Mouse (Mus musculus): ENCODE measurements around the gene Acsm1. TPM values are rescaled to one million over a fixed set of nuclear protein-coding genes. Genes with fewer than 3 reads are reported as not detected.

Gene Acsm1
- total RNA-seq, 2 experiments from 2014 or later: not detected

- no peak for ATAC-seq (replicated peaks; ENCODE audit: poor library complexity)
Measured at GRCm38 (mm10) chr7:119670395-119670794, 63.6 kb downstream of the Acsm1 start.

GRCm38 (mm10) chr7:119670925-119671324 is 64.1 kb downstream of the Acsm1 start:
- no peak; the same call in 1 of the 2 replicates for ATAC-seq (replicated peaks; ENCODE audit: poor library complexity)

GRCm38 (mm10) chr7:119673465-119673864 is 66.6 kb downstream of the Acsm1 start:
- ATAC-seq (replicated peaks; ENCODE audit: poor library complexity): peak; percentile 98

- no peak for ATAC-seq (replicated peaks; ENCODE audit: poor library complexity)
Measured at GRCm38 (mm10) chr7:119680107-119680506, 73.3 kb downstream of the Acsm1 start.

GRCm38 (mm10) chr7:119682699-119683098 is 75.9 kb downstream of the Acsm1 start:
- ATAC-seq (replicated peaks; ENCODE audit: poor library complexity): no peak

GRCm38 (mm10) chr7:119689726-119690125 is 82.9 kb downstream of the Acsm1 start, which contains the start of gene Acsm4:
Acsm4 (plus strand) TSS chr7:119690026.
- no peak for ATAC-seq (replicated peaks; ENCODE audit: poor library complexity)

GRCm38 (mm10) chr7:119692302-119692701 is 85.5 kb downstream of the Acsm1 start:
- ATAC-seq (replicated peaks; ENCODE audit: poor library complexity): no peak

GRCm38 (mm10) chr7:119694926-119695325 is 88.1 kb downstream of the Acsm1 start:
- no peak for ATAC-seq (replicated peaks; ENCODE audit: poor library complexity)

Other genes with a start within 250 kb of the Acsm1 start
- not detected in 2 replicates for gene Gp2, start 147.7 kb upstream of the Acsm1 start, total RNA-seq (2015)
- gene Gp2, start 147.7 kb upstream of the Acsm1 start, total RNA-seq (2017): not detected in 2 replicates
- gene Umod, start 127.7 kb upstream of the Acsm1 start, total RNA-seq (2015): not detected in 2 replicates
- gene Umod, start 127.7 kb upstream of the Acsm1 start, total RNA-seq (2017): not detected in 2 replicates
- gene Acsm5, start 87.6 kb upstream of the Acsm1 start, total RNA-seq (2015): not detected in 2 replicates
- not detected in 2 replicates for gene Acsm5, start 87.6 kb upstream of the Acsm1 start, total RNA-seq (2017)
- not detected in 2 replicates for gene Pdilt, start 83.5 kb upstream of the Acsm1 start, total RNA-seq (2015)
- not detected in 2 replicates for gene Pdilt, start 83.5 kb upstream of the Acsm1 start, total RNA-seq (2017)
- not detected in 2 replicates for gene Acsm2, start 52.7 kb upstream of the Acsm1 start, total RNA-seq (2015)
- gene Acsm2, start 52.7 kb upstream of the Acsm1 start, total RNA-seq (2017): not detected in 2 replicates
- gene Acsm4, start 83.0 kb downstream of the Acsm1 start, total RNA-seq (2015): not detected in 2 replicates
- gene Acsm4, start 83.0 kb downstream of the Acsm1 start, total RNA-seq (2017): not detected in 2 replicates
- 40.7 and 42.7 TPM in 2 replicates for gene Thumpd1, start 113.8 kb downstream of the Acsm1 start, total RNA-seq (2015)
- 107 and 127 TPM in 2 replicates for gene Thumpd1, start 113.8 kb downstream of the Acsm1 start, total RNA-seq (2017)
- gene Acsm3, start 153.9 kb downstream of the Acsm1 start, total RNA-seq (2015): not detected in 2 replicates
- gene Acsm3, start 153.9 kb downstream of the Acsm1 start, total RNA-seq (2017): not detected in 2 replicates
- 27.5 and 50.9 TPM in 2 replicates for gene Rexo5, start 187.0 kb downstream of the Acsm1 start, total RNA-seq (2015)
- gene Rexo5, start 187.0 kb downstream of the Acsm1 start, total RNA-seq (2017): 25.4 and 47.8 TPM in 2 replicates
- gene Eri2, start 187.0 kb downstream of the Acsm1 start, total RNA-seq (2015): 15.1 and 20.5 TPM in 2 replicates
- 12.7 and 14.6 TPM in 2 replicates for gene Eri2, start 187.0 kb downstream of the Acsm1 start, total RNA-seq (2017)

Data from megakaryocyte progenitor cell, adult 5-6 weeks (primary cell).